Mouse (Mus musculus) midbrain, embryonic 11.5 days (tissue): ENCODE results near the gene Adam23. TPM values are rescaled to one million over a fixed set of nuclear protein-coding genes. Genes with fewer than 3 reads are reported as not detected.
A peak's percentile ranks its signal among the peaks of the same experiment; 100 is the strongest.

ENCODE experiments used
- ATAC-seq: fragments of 200-750 bp; cut with Nextera tagmentation; 2 replicates; pipeline ENCODE4 v1.8.0; 2017; ENCODE audit warnings: moderate TSS enrichment, moderate library complexity; ENCODE audit not compliant: low FRiP score
- DNase-seq: peaks from one replicate; pipeline ENCODE4 v3.0.0; 2015; ENCODE audit warnings: low spot score; ENCODE audit errors: missing footprints
- H3K27ac ChIP-seq: fragments of 300-500 bp; sonication (generic); 2 replicates; pipeline ENCODE4 v1.5.1; 2014; ENCODE audit warnings: low read depth, low read length
- H3K27me3 ChIP-seq: fragments of 300-500 bp; sonication (generic); 2 replicates; pipeline ENCODE4 v1.6.1; 2014; ENCODE audit warnings: mild to moderate bottlenecking, low read length, moderate library complexity, mixed read lengths; ENCODE audit not compliant: control insufficient read depth, insufficient read depth
- H3K36me3 ChIP-seq: fragments of 300-500 bp; sonication (generic); 2 replicates; pipeline ENCODE4 v1.6.1; 2014; ENCODE audit warnings: mild to moderate bottlenecking, low read length, moderate library complexity, mixed read lengths; ENCODE audit not compliant: control insufficient read depth, insufficient read depth
- H3K4me1 ChIP-seq: fragments of 300-500 bp; sonication (generic); 2 replicates; pipeline ENCODE4 v1.6.1; 2014; ENCODE audit warnings: low read length; ENCODE audit not compliant: control insufficient read depth, insufficient read depth
- H3K4me2 ChIP-seq: fragments of 300-500 bp; sonication (generic); 2 replicates; pipeline ENCODE4 v1.6.1; 2014; ENCODE audit warnings: mild to moderate bottlenecking, moderate library complexity
- H3K4me3 ChIP-seq: fragments of 300-500 bp; sonication (generic); 2 replicates; pipeline ENCODE4 v1.5.1; 2014; ENCODE audit warnings: low read depth, low read length
- H3K9ac ChIP-seq: fragments of 300-500 bp; sonication (generic); 2 replicates; pipeline ENCODE4 v1.6.1; 2014; ENCODE audit warnings: low read length
- H3K9me3 ChIP-seq: fragments of 300-500 bp; sonication (generic); 2 replicates; pipeline ENCODE4 v1.6.1; 2016; ENCODE audit warnings: low read length; ENCODE audit not compliant: control insufficient read depth
- whole genome bisulfite sequencing: fragments of 180-500 bp; shearing (Covaris S2); extraction: QIAGEN DNeasy Blood & Tissue Kit; methylation state at CpG from one replicate; pipeline ENCODE4 v1.1.7; 2014; 5-methylcytosine and 5-hydroxymethylcytosine counted together
- polyA plus RNA-seq: library from polyadenylated mRNA; unstranded; fragments of >200 nt; fragmentation: Nextera tagmentation; extraction: Ambion mirVana; gene quantifications from 2 replicates; pipeline ENCODE4 v1.2.1, GENCODE M21; 2014

The Adam23 gene
- 8.0 and 9.1 TPM in 2 replicates for polyA plus RNA-seq

- Histone ChIP-seq H3K36me3 (no peaks in the 10 kb centered on the region), H3K4me2 (peak within 1 kb of the TSS; percentile 97), H3K9ac (peak within 1 kb of the TSS; percentile 91), H3K27ac (peak within 1 kb of the TSS; percentile 44), H3K4me3 (peak within 1 kb of the TSS; percentile 85), H3K9me3 (no peaks in the 10 kb centered on the region), H3K4me1 (peaks cover 3% of the 10 kb centered on the region; the same call in 1 of the 2 replicates), H3K27me3 (no peaks in the 10 kb centered on the region; the same call in 1 of the 2 replicates)
- peak; percentile 87 for ATAC-seq
- DNase-seq: peak; percentile 98
- WGBS: under 1% methylated on average over 36 of the region's 41 CpGs
Observed at GRCm38 (mm10) chr1:63445656-63446046, at the start of gene Adam23. Adam23 (plus strand) TSS chr1:63445891.

- Histone ChIP-seq H3K27me3 (no peaks in the 10 kb centered on the region), H3K27ac (no peak overlapping the region), H3K4me3 (no peak overlapping the region), H3K36me3 (no peaks in the 10 kb centered on the region), H3K4me1 (no peaks in the 10 kb centered on the region), H3K9me3 (no peaks in the 10 kb centered on the region), H3K4me2 (no peak overlapping the region), H3K9ac (no peak overlapping the region)
- DNase-seq (no peak), ATAC-seq (no peak)
- 80% methylated on average over 5 of the region's 5 CpGs for WGBS
Observed at GRCm38 (mm10) chr1:63401130-63401529, 44.6 kb upstream of the Adam23 start.

DNA sequence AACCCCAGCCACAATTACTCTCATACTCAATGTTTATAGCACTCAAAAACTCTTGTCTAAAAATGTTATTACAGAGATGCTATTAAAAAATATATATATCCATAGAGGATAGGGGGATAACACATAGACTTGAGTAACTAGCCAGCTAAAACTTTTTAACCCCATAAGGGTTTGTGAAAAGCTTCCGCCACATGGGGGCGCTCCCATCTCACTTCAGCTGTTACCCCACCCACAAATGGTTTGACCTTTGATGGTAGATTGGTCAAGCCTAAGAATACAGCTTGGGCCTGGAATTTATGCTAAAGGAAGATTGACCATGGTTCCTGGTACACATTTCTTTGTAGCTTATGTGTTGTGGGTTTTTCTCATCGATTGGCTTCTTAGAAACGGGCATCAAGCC, 42.1 kb upstream of the Adam23 start:
- Histone ChIP-seq H3K4me3 (no peak overlapping the region), H3K27me3 (no peaks in the 10 kb centered on the region), H3K36me3 (no peaks in the 10 kb centered on the region), H3K4me2 (no peak overlapping the region), H3K27ac (no peak overlapping the region), H3K9ac (no peak overlapping the region), H3K4me1 (no peaks in the 10 kb centered on the region), H3K9me3 (no peaks in the 10 kb centered on the region)
- no peak for DNase-seq
- no peak for ATAC-seq
- WGBS: 41% methylated on average over 4 of the region's 4 CpGs

- ATAC-seq: no peak
Observed at GRCm38 (mm10) chr1:63408344-63408743, 37.3 kb upstream of the Adam23 start.

GRCm38 (mm10) chr1:63418491-63418890, 27.2 kb upstream of the Adam23 start:
- no peak for ATAC-seq
- no peak for DNase-seq
- Histone ChIP-seq H3K27ac (no peak overlapping the region), H3K36me3 (no peaks in the 10 kb centered on the region), H3K9ac (no peak overlapping the region), H3K4me1 (peaks cover 5% of the 10 kb centered on the region; the same call in 1 of the 2 replicates), H3K4me3 (no peak overlapping the region), H3K4me2 (no peak overlapping the region), H3K27me3 (no peaks in the 10 kb centered on the region), H3K9me3 (no peaks in the 10 kb centered on the region)
- whole genome bisulfite sequencing: 84% methylated on average over 8 of the region's 8 CpGs

More at GRCm38 (mm10) chr1:63408344-63408743, 37.3 kb upstream of the Adam23 start:
- Histone ChIP-seq H3K27ac (no peak overlapping the region), H3K4me3 (no peak overlapping the region), H3K9me3 (no peaks in the 10 kb centered on the region), H3K36me3 (no peaks in the 10 kb centered on the region), H3K27me3 (no peaks in the 10 kb centered on the region), H3K4me1 (no peaks in the 10 kb centered on the region), H3K4me2 (no peak overlapping the region), H3K9ac (no peak overlapping the region)
- WGBS: 81% methylated on average over 6 of the region's 6 CpGs
- DNase-seq: no peak

DNA sequence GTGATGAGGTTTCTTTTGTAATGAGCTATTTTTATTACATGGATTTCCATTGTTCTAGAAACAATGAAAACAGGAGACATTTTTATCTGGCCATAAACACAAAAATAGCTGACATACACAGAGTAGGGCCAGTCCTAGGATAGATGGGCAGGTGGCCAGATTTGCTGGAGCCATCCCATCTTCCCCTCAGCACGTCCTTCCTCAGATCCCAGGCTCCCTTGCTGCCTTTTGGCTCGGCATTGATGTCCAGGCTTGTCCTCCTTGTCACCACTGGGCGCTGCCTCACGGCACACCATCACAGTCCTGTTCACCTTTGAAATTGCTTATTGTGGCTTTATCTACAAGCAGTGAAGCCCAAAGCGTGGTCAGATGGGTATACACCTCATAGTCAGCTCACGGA, 15.0 kb upstream of the Adam23 start:
- no peak overlapping the region for H3K27ac ChIP-seq
- no peak for ATAC-seq
- 87% methylated on average over 6 of the region's 6 CpGs for WGBS

GRCm38 (mm10) chr1:63431166-63431565, 14.5 kb upstream of the Adam23 start:
- no peak overlapping the region for H3K4me2 ChIP-seq
- WGBS: 89% methylated on average over 8 of the region's 8 CpGs
- H3K9me3 ChIP-seq: no peaks in the 10 kb centered on the region
- no peak overlapping the region for H3K4me3 ChIP-seq
- DNase-seq: no peak
- H3K36me3 ChIP-seq: no peaks in the 10 kb centered on the region
- H3K27ac ChIP-seq: no peak overlapping the region
- H3K27me3 ChIP-seq: no peaks in the 10 kb centered on the region
- H3K4me1 ChIP-seq: no peaks in the 10 kb centered on the region
- no peak overlapping the region for H3K9ac ChIP-seq
- ATAC-seq: no peak

More for the DNA sequence above, 15.0 kb upstream of the Adam23 start:
- Histone ChIP-seq H3K9ac (no peak overlapping the region), H3K4me1 (no peaks in the 10 kb centered on the region), H3K9me3 (no peaks in the 10 kb centered on the region), H3K27me3 (no peaks in the 10 kb centered on the region), H3K4me3 (no peak overlapping the region), H3K36me3 (no peaks in the 10 kb centered on the region), H3K4me2 (no peak overlapping the region)
- no peak for DNase-seq

DNA sequence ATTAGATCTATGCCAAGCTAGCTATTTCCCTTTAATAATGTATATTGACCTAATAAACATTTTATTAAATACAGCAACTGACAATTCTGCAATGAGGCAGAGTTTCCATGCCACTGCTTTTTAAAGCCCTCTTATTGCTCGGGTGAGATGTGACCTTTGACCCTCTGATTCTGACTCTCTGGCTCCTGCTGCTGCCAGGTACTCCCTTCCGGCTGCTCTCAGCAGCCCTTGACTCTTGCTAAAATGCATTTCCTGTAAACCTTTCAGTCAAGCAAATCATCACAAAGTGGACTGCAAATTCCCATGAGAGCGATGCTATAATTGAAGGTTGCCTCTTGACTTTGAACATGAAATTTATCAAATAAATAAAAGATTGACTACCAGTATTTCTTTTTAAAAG, 13.8 kb upstream of the Adam23 start:
- WGBS: 44% methylated on average over 3 of the region's 3 CpGs
- H3K27me3 ChIP-seq: no peaks in the 10 kb centered on the region

DNA sequence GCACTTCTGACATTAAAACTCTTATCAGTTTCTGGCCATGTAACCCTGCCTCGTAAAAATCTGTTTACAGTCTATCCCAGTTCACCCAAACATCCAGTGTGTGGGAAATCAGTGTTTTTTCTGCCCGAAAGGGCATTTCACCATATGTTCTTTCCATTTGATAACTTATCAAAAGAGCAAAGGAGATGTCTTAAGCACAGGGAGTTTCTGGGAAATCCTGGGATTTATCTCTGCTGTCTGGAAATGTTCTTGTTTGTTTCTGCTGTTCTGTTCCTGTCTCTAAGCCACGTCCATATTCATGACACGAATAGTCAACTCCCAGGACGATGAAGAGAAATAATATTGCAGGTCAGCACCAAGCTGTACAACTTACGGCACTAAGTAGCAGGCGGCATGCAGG, 11.6 kb upstream of the Adam23 start:
- ATAC-seq: peak; percentile 69; the same call in 1 of the 2 replicates
- DNase-seq: no peak
- H3K4me3 ChIP-seq: no peak overlapping the region
- no peak overlapping the region for H3K27ac ChIP-seq
- no peaks in the 10 kb centered on the region for H3K27me3 ChIP-seq
- H3K36me3 ChIP-seq: no peaks in the 10 kb centered on the region
- H3K9me3 ChIP-seq: no peaks in the 10 kb centered on the region
- H3K4me2 ChIP-seq: no peak overlapping the region
- H3K4me1 ChIP-seq: no peaks in the 10 kb centered on the region
- no peak overlapping the region for H3K9ac ChIP-seq
- 71% methylated on average over 7 of the region's 7 CpGs for WGBS

More for the DNA sequence above, 13.8 kb upstream of the Adam23 start:
- H3K9ac ChIP-seq: no peak overlapping the region
- H3K4me2 ChIP-seq: no peak overlapping the region
- ATAC-seq (no peak), DNase-seq (no peak)
- no peak overlapping the region for H3K27ac ChIP-seq
- no peak overlapping the region for H3K4me3 ChIP-seq
- no peaks in the 10 kb centered on the region for H3K9me3 ChIP-seq
- H3K36me3 ChIP-seq: no peaks in the 10 kb centered on the region
- no peaks in the 10 kb centered on the region for H3K4me1 ChIP-seq
